Mouse (Mus musculus): ENCODE results near the gene Cdh13. TPM values are rescaled to one million over a fixed set of nuclear protein-coding genes. Genes with fewer than 3 reads are reported as not detected.

Gene Cdh13
- total RNA-seq, 1 experiment from 2014 or later: not detected

GRCm38 (mm10) chr8:118373092-118373491, 89.6 kb downstream of the Cdh13 start:
- no peak for ATAC-seq (replicated peaks; ENCODE audit: insufficient number of reproducible peaks, low FRiP score, low TSS enrichment, poor library complexity, severe bottlenecking)

GRCm38 (mm10) chr8:118374738-118375137, 91.2 kb downstream of the Cdh13 start:
- no peak for ATAC-seq (replicated peaks; ENCODE audit: insufficient number of reproducible peaks, low FRiP score, low TSS enrichment, poor library complexity, severe bottlenecking)

GRCm38 (mm10) chr8:118376791-118377190, 93.3 kb downstream of the Cdh13 start:
- no peak for ATAC-seq (replicated peaks; ENCODE audit: insufficient number of reproducible peaks, low FRiP score, low TSS enrichment, poor library complexity, severe bottlenecking)

- ATAC-seq (replicated peaks; ENCODE audit: insufficient number of reproducible peaks, low FRiP score, low TSS enrichment, poor library complexity, severe bottlenecking): no peak
Observed at GRCm38 (mm10) chr8:118378985-118379384, 95.5 kb downstream of the Cdh13 start.

- no peak for ATAC-seq (replicated peaks; ENCODE audit: insufficient number of reproducible peaks, low FRiP score, low TSS enrichment, poor library complexity, severe bottlenecking)
Observed at GRCm38 (mm10) chr8:118379657-118380056, 96.1 kb downstream of the Cdh13 start.

- ATAC-seq (replicated peaks; ENCODE audit: insufficient number of reproducible peaks, low FRiP score, low TSS enrichment, poor library complexity, severe bottlenecking): no peak
Observed at GRCm38 (mm10) chr8:118380058-118380457, 96.5 kb downstream of the Cdh13 start.

GRCm38 (mm10) chr8:118380782-118381181, 97.2 kb downstream of the Cdh13 start:
- ATAC-seq (replicated peaks; ENCODE audit: insufficient number of reproducible peaks, low FRiP score, low TSS enrichment, poor library complexity, severe bottlenecking): no peak

GRCm38 (mm10) chr8:118381641-118382040, 98.1 kb downstream of the Cdh13 start:
- no peak for ATAC-seq (replicated peaks; ENCODE audit: insufficient number of reproducible peaks, low FRiP score, low TSS enrichment, poor library complexity, severe bottlenecking)

GRCm38 (mm10) chr8:118384314-118384713, 100.8 kb downstream of the Cdh13 start:
- no peak for ATAC-seq (replicated peaks; ENCODE audit: insufficient number of reproducible peaks, low FRiP score, low TSS enrichment, poor library complexity, severe bottlenecking)

GRCm38 (mm10) chr8:118389456-118389855, 105.9 kb downstream of the Cdh13 start:
- ATAC-seq (replicated peaks; ENCODE audit: insufficient number of reproducible peaks, low FRiP score, low TSS enrichment, poor library complexity, severe bottlenecking): no peak

- no peak for ATAC-seq (replicated peaks; ENCODE audit: insufficient number of reproducible peaks, low FRiP score, low TSS enrichment, poor library complexity, severe bottlenecking)
Observed at GRCm38 (mm10) chr8:118393909-118394650, 110.5 kb downstream of the Cdh13 start.

- ATAC-seq (replicated peaks; ENCODE audit: insufficient number of reproducible peaks, low FRiP score, low TSS enrichment, poor library complexity, severe bottlenecking): no peak
Observed at GRCm38 (mm10) chr8:118395178-118395577, 111.6 kb downstream of the Cdh13 start.

GRCm38 (mm10) chr8:118404836-118405235, 121.3 kb downstream of the Cdh13 start:
- no peak for ATAC-seq (replicated peaks; ENCODE audit: insufficient number of reproducible peaks, low FRiP score, low TSS enrichment, poor library complexity, severe bottlenecking)

GRCm38 (mm10) chr8:118407322-118407721, 123.8 kb downstream of the Cdh13 start:
- no peak for ATAC-seq (replicated peaks; ENCODE audit: insufficient number of reproducible peaks, low FRiP score, low TSS enrichment, poor library complexity, severe bottlenecking)

- ATAC-seq (replicated peaks; ENCODE audit: insufficient number of reproducible peaks, low FRiP score, low TSS enrichment, poor library complexity, severe bottlenecking): no peak
Observed at GRCm38 (mm10) chr8:118409396-118409795, 125.9 kb downstream of the Cdh13 start.

GRCm38 (mm10) chr8:118410341-118410970, 126.9 kb downstream of the Cdh13 start:
- no peak for ATAC-seq (replicated peaks; ENCODE audit: insufficient number of reproducible peaks, low FRiP score, low TSS enrichment, poor library complexity, severe bottlenecking)

GRCm38 (mm10) chr8:118415672-118416071, 132.1 kb downstream of the Cdh13 start:
- no peak for ATAC-seq (replicated peaks; ENCODE audit: insufficient number of reproducible peaks, low FRiP score, low TSS enrichment, poor library complexity, severe bottlenecking)

GRCm38 (mm10) chr8:118416811-118417355, 133.3 kb downstream of the Cdh13 start:
- no peak for ATAC-seq (replicated peaks; ENCODE audit: insufficient number of reproducible peaks, low FRiP score, low TSS enrichment, poor library complexity, severe bottlenecking)

- ATAC-seq (replicated peaks; ENCODE audit: insufficient number of reproducible peaks, low FRiP score, low TSS enrichment, poor library complexity, severe bottlenecking): no peak
Observed at GRCm38 (mm10) chr8:118422624-118423023, 139.1 kb downstream of the Cdh13 start.

- no peak for ATAC-seq (replicated peaks; ENCODE audit: insufficient number of reproducible peaks, low FRiP score, low TSS enrichment, poor library complexity, severe bottlenecking)
Observed at GRCm38 (mm10) chr8:118428941-118429340, 145.4 kb downstream of the Cdh13 start.

Data from monocyte, adult 5-6 weeks (primary cell).